Mouse (Mus musculus): ENCODE data around the gene Ube2q2. TPM values are rescaled to one million over a fixed set of nuclear protein-coding genes. Genes with fewer than 3 reads are reported as not detected.
"Not testable (repeated sequence)": the region's sequence is repeated elsewhere in the genome, so short reads cannot be mapped to it uniquely, and the experiment has no call there.

Gene Ube2q2
- polyA plus RNA-seq, 1 experiment from 2014 or later, result 47.7 TPM

GRCm38 (mm10) chr9:55252097-55252496, 103.4 kb downstream of the Ube2q2 start:
- H3K4me3 ChIP-seq (ENCODE audit: low read depth, low read length); H3K27me3 ChIP-seq (ENCODE audit: control insufficient read depth, insufficient read depth, low read length); H3K27ac ChIP-seq (ENCODE audit: low read depth, low read length); DNase-seq (ENCODE audit: low spot score); ATAC-seq (ENCODE audit: low FRiP score); H3K4me2 ChIP-seq (replicated peaks; ENCODE audit: low read depth, low read length); H3K9ac ChIP-seq (ENCODE audit: low read depth, low read length); H3K4me1 ChIP-seq (replicated peaks; ENCODE audit: control insufficient read depth, insufficient read depth, low read length); H3K9me3 ChIP-seq (ENCODE audit: control insufficient read depth, low read length); H3K36me3 ChIP-seq (ENCODE audit: control insufficient read depth, insufficient read depth, low read length): not testable (repeated sequence)
- 60% methylated on average over 2 of the region's 2 CpGs for WGBS

DNA sequence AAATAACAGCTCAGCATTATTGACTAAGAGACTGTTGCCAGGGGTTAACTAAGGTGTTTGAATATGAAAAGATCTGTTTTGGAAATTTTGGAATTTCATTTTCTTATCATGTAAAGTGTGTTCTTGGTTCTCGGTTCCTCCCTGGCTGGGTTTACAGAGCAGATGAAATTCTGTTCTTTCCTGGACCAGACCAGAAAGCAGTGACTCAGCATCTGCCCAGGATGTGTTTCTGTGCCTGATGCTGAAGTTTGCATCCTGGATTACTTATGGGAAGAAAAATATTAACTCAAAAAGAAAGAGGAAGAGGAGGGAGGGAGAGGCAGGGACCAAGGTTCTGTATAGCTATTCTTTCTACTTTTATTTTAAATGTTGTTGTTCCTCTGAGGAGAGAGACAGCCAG, 105.2 kb downstream of the Ube2q2 start:
- no peak overlapping the region for H3K4me2 ChIP-seq (replicated peaks; ENCODE audit: low read depth, low read length)
- H3K27ac ChIP-seq (ENCODE audit: low read depth, low read length), result no peak overlapping the region
- no peaks in the 10 kb centered on the region for H3K9me3 ChIP-seq (ENCODE audit: control insufficient read depth, low read length)
- no peaks in the 10 kb centered on the region for H3K4me1 ChIP-seq (replicated peaks; ENCODE audit: control insufficient read depth, insufficient read depth, low read length)
- no peaks in the 10 kb centered on the region for H3K36me3 ChIP-seq (ENCODE audit: control insufficient read depth, insufficient read depth, low read length)
- no peaks in the 10 kb centered on the region for H3K27me3 ChIP-seq (ENCODE audit: control insufficient read depth, insufficient read depth, low read length)
- H3K4me3 ChIP-seq (ENCODE audit: low read depth, low read length), result no peak overlapping the region
- DNase-seq (ENCODE audit: low spot score) (no peak), ATAC-seq (ENCODE audit: low FRiP score) (no peak)
- WGBS, result 88% methylated on average over 1 of the region's 1 CpGs
- no peak overlapping the region for H3K9ac ChIP-seq (ENCODE audit: low read depth, low read length)

GRCm38 (mm10) chr9:55255056-55255455, 106.4 kb downstream of the Ube2q2 start:
- Histone ChIP-seq H3K4me2 (replicated peaks; ENCODE audit: low read depth, low read length) (no peak overlapping the region), H3K4me3 (ENCODE audit: low read depth, low read length) (no peak overlapping the region), H3K36me3 (ENCODE audit: control insufficient read depth, insufficient read depth, low read length) (no peaks in the 10 kb centered on the region), H3K9ac (ENCODE audit: low read depth, low read length) (no peak overlapping the region), H3K27ac (ENCODE audit: low read depth, low read length) (no peak overlapping the region), H3K9me3 (ENCODE audit: control insufficient read depth, low read length) (no peaks in the 10 kb centered on the region), H3K27me3 (ENCODE audit: control insufficient read depth, insufficient read depth, low read length) (no peaks in the 10 kb centered on the region), H3K4me1 (replicated peaks; ENCODE audit: control insufficient read depth, insufficient read depth, low read length) (no peaks in the 10 kb centered on the region)
- 94% methylated on average over 5 of the region's 5 CpGs for WGBS
- ATAC-seq (ENCODE audit: low FRiP score) (no peak), DNase-seq (ENCODE audit: low spot score) (no peak)

GRCm38 (mm10) chr9:55255604-55256003, 107.0 kb downstream of the Ube2q2 start:
- whole genome bisulfite sequencing, result 76% methylated on average over 4 of the region's 4 CpGs
- Histone ChIP-seq H3K4me3 (ENCODE audit: low read depth, low read length) (no peak overlapping the region), H3K4me1 (replicated peaks; ENCODE audit: control insufficient read depth, insufficient read depth, low read length) (no peaks in the 10 kb centered on the region), H3K27me3 (ENCODE audit: control insufficient read depth, insufficient read depth, low read length) (no peaks in the 10 kb centered on the region), H3K9me3 (ENCODE audit: control insufficient read depth, low read length) (no peaks in the 10 kb centered on the region), H3K27ac (ENCODE audit: low read depth, low read length) (no peak overlapping the region), H3K36me3 (ENCODE audit: control insufficient read depth, insufficient read depth, low read length) (no peaks in the 10 kb centered on the region), H3K9ac (ENCODE audit: low read depth, low read length) (no peak overlapping the region), H3K4me2 (replicated peaks; ENCODE audit: low read depth, low read length) (no peak overlapping the region)
- DNase-seq (ENCODE audit: low spot score), result no peak
- ATAC-seq (ENCODE audit: low FRiP score), result no peak

- WGBS, result 75% methylated on average over 2 of the region's 2 CpGs
- no peaks in the 10 kb centered on the region for H3K9me3 ChIP-seq (ENCODE audit: control insufficient read depth, low read length)
- H3K9ac ChIP-seq (ENCODE audit: low read depth, low read length), result no peak overlapping the region
- DNase-seq (ENCODE audit: low spot score) (no peak), ATAC-seq (ENCODE audit: low FRiP score) (no peak)
- no peaks in the 10 kb centered on the region for H3K27me3 ChIP-seq (ENCODE audit: control insufficient read depth, insufficient read depth, low read length)
- H3K27ac ChIP-seq (ENCODE audit: low read depth, low read length), result no peak overlapping the region
- no peaks in the 10 kb centered on the region for H3K36me3 ChIP-seq (ENCODE audit: control insufficient read depth, insufficient read depth, low read length)
- no peak overlapping the region for H3K4me2 ChIP-seq (replicated peaks; ENCODE audit: low read depth, low read length)
- H3K4me1 ChIP-seq (replicated peaks; ENCODE audit: control insufficient read depth, insufficient read depth, low read length), result no peaks in the 10 kb centered on the region
- H3K4me3 ChIP-seq (ENCODE audit: low read depth, low read length), result no peak overlapping the region
Observed at GRCm38 (mm10) chr9:55257105-55257504, 108.5 kb downstream of the Ube2q2 start.

Other genes with a start within 250 kb of the Ube2q2 start
- gene Hykk, start 231.6 kb upstream of the Ube2q2 start, polyA plus RNA-seq (2014; fragmentation: Nextera tagmentation; extraction: Ambion mirVana), result 4.2 and 5.6 TPM in 2 replicates
- gene Psma4, start 198.1 kb upstream of the Ube2q2 start, polyA plus RNA-seq (2014; fragmentation: Nextera tagmentation; extraction: Ambion mirVana), result 340 TPM in 2 replicates
- 1.2 TPM in 2 replicates for gene AY074887, start 197.9 kb upstream of the Ube2q2 start, polyA plus RNA-seq (2014; fragmentation: Nextera tagmentation; extraction: Ambion mirVana)
- gene Chrna5, start 168.0 kb upstream of the Ube2q2 start, polyA plus RNA-seq (2014; fragmentation: Nextera tagmentation; extraction: Ambion mirVana), result 4.9 and 5.4 TPM in 2 replicates
- 25.0 and 26.4 TPM in 2 replicates for gene Chrna3, start 122.3 kb upstream of the Ube2q2 start, polyA plus RNA-seq (2014; fragmentation: Nextera tagmentation; extraction: Ambion mirVana)
- gene Chrnb4, start 100.1 kb upstream of the Ube2q2 start, polyA plus RNA-seq (2014; fragmentation: Nextera tagmentation; extraction: Ambion mirVana), result 3.2 and 3.9 TPM in 2 replicates
- gene Fbxo22, start 60.1 kb downstream of the Ube2q2 start, polyA plus RNA-seq (2014; fragmentation: Nextera tagmentation; extraction: Ambion mirVana), result 92.8 and 92.9 TPM in 2 replicates
- 1.3 and 1.8 TPM in 2 replicates for gene Nrg4, start 178.0 kb downstream of the Ube2q2 start, polyA plus RNA-seq (2014; fragmentation: Nextera tagmentation; extraction: Ambion mirVana)
- 0.66 and 0.85 TPM in 2 replicates for gene Tmem266, start 178.1 kb downstream of the Ube2q2 start, polyA plus RNA-seq (2014; fragmentation: Nextera tagmentation; extraction: Ambion mirVana)

Measured in hindbrain, embryonic 11.5 days (tissue).